Mouse (Mus musculus): ENCODE data around the gene Col4a3. TPM values are rescaled to one million over a fixed set of nuclear protein-coding genes. Genes with fewer than 3 reads are reported as not detected.

Col4a3 gene
- polyA plus RNA-seq (2012; rRNA removed; ENCODE audit: low replicate concordance) = 0.02 and 0.07 TPM in 2 replicates

DNA sequence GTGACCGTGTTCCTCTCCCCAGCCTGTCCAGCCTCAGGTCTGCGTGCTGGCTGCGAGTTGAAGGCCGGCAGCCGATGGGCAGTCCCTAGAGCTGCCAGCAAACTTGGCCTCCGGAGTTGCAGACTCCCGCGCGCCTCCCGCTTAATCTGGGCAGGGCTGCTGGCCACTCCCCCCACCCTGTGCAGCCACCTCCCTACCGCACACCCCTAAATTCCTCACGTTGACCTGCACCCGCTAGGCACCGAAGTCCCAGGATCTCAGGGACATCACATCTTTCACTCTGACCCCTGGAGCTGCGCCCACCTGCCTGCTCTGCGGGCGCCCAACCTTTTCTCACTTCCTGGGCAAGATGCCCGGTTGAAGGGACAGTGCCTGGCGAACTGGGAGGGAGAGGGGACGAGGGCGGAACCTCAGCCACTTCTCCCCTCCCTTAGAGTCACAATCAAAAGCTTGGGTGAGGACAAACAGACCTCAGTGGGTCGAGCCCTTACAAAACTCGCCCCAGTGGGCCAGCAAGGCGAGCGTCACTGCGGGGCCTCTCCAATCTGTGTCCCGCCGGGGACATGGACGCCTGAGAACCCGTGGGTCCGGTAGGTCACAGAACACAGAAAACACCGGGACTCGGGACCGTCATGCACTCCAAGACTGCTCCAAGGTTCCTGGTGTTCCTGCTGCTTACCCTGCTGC, at the start of gene Col4a3, which contains the start of gene Col4a4:
Col4a3 (plus strand) TSS at position 209 of the 687 bp plus-strand sequence.
Col4a4 (minus strand) TSS at position 137 of the 687 bp plus-strand sequence.

DNA sequence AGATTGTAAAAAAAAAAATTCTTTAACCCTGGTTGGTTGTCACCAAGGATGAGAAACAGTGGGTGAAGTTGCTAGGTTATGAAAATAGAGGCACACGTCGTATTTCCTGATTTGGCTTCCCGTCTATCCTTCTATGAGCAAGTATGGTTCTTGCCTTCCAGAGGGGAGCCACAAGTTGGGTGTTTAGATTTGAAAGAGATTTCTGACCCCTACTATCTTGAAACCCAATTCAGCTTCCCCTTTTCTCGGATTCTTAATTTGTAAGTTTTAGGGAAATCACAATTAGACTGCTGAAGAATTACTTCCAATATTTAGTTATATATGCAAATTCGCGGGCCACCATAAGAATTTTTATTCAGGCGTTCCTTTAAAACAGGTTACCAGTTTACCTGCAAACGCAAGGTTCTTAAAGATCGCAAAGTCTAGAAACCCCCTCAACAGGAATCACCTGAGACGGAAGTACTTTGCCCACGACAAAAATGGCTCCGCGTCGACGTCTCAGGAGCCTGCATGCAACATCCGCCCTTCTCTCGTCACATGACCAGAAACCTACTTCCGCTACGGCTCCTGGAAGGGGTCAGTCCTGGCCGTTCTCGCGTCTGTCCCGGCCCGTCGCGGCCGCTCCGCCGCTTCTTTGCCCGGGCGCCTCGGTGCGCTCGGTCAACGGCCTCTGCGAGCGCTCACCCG, 137.8 kb downstream of the Col4a3 start, which contains the start of gene Mff:
Mff (plus strand) TSS at position 552 of the 687 bp plus-strand sequence.

DNA sequence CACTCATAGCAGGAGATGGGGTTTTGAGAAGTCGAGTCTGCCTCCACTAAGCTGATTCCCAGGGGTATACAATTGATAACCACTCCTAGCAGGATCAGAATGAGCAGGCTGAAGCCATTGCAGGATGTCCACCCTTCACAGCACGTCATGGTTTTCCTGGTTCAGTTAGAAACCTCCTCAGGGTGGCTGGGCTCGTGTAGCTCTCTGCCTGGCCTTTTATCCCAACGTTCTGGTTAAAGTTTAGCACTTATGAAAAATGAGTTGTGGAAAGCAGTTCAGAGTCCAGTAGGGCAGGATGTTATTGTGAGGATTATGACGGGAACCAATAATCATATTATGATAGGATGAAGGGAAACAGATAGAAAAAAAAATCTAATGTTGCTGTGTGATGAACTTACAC, 181.5 kb downstream of the Col4a3 start, which contains the start of gene Tm4sf20:
Tm4sf20 (minus strand) TSS at position 193 of the 400 bp plus-strand sequence.

DNA sequence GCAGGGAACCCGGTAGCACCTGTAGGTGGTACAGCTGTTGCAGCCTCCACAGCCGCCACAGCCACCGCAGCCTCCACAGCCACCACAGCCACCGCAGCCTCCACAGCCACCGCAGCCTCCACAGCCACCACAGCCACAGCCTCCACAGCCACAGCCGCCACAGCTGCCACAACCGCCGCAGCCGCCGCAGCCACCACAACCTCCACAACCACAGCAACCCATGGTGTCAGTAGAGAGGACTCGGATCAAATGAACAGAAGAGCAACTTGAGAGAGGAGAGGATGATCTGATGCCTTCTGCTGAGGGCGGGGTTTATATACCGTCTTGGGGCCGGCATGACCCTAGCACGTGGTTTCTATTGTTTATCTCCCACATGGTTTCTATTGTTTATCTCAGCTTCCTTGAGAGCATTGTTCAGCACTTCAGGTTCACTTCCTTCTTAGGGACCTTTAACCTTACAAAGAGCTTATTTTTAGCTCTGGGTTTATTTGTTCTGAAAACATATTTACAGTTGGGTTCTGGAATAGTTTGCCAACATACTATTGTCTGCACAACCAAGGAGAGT, 184.4 kb downstream of the Col4a3 start, which contains the start of gene Gm47791:
Gm47791 (minus strand) TSS at position 222 of the 565 bp plus-strand sequence.

Other genes with a start within 250 kb of the Col4a3 start
- gene Col4a4, start 72 bp upstream of the Col4a3 start, polyA plus RNA-seq (2012; rRNA removed; ENCODE audit: low replicate concordance) = 0.06 and 0.13 TPM in 2 replicates
- gene Mff, start 138.0 kb downstream of the Col4a3 start, polyA plus RNA-seq (2012; rRNA removed; ENCODE audit: low replicate concordance) = 37.0 and 112 TPM in 2 replicates
- gene Tm4sf20, start 181.5 kb downstream of the Col4a3 start, polyA plus RNA-seq (2012; rRNA removed; ENCODE audit: low replicate concordance) = 39.2 and 73.1 TPM in 2 replicates
- not detected in 2 replicates for gene Gm47791, start 184.3 kb downstream of the Col4a3 start, polyA plus RNA-seq (2012; rRNA removed; ENCODE audit: low replicate concordance)